Mouse (Mus musculus) lung, postnatal 0 days (tissue): ENCODE measurements at regions not wholly inside any gene's neighbourhood (a gene's known extent, or its start where the extent isn't known, plus 50 kb on each side); places are given as distances from the start of the nearest gene placed in this dataset.

Source experiments
- CTCF ChIP-seq: IDR thresholded peaks from 2 replicates; pipeline ENCODE4 v1.5.1; 2016; ENCODE audit warnings: antibody characterized with exemption, mild to moderate bottlenecking
- EP300 ChIP-seq: IDR thresholded peaks from 2 replicates; pipeline ENCODE4 v1.6.1; 2016; ENCODE audit warnings: antibody characterized with exemption, mild to moderate bottlenecking, control low read depth

DNA sequence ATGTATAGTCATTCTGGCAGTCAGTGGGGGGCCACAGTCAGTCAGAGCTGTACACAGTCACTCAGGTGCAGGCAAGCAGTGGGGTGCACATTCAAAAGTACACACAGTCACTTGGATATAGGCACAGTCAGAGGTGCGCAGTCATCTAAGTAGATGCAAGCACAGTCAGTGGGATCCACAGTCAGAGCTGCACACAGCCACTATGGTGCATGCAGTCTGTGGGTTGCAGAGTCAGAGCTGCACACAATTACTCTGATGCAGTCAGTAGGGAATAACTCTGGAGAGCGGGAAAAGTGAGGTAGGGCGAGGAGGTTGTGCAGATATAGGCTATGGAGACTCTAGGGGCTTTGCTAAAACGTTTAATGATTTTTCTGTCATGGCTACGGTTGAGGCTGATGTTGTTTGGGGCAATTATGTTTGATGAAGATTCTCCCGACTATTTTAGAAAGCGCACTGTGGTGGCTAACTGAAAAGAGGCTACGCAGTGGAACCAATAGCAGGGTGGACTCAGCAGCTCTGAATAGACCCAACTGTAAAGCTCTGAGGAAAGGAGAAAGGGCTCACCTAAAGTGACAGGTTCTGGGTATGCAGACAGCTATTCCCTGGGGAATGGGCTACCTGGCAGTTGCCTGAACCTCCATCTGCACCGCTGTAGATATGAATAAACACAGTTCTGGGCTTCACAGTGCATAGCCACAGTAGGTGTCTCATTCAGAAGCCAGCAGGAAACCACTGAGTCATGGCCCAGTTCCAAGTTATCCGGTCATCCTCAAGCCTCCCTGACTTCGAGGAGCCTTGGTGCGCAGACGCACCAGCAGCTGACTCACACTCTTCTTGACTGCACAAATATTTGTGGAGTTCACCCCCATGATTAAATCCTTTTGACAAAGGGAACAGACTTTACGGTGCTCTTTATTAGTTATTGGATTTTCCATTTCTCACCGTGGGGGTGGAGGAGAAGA, 282.9 kb downstream of the Kcns3 start:
- no peak for TF ChIP-seq CTCF
- TF ChIP-seq EP300 = no peak
